Mouse (Mus musculus): Measurements from ENCODE around the gene Hoxc8. TPM values are rescaled to one million over a fixed set of nuclear protein-coding genes. Genes with fewer than 3 reads are reported as not detected.

Hoxc8 gene
- polyA plus RNA-seq, 1 experiment = not detected

GRCm38 (mm10) chr15:102953561-102953960 is 36.8 kb upstream of the Hoxc8 start:
- H3K4me1 ChIP-seq (ENCODE audit: control insufficient read depth) = no peaks in the 10 kb centered on the region
- TF ChIP-seq TAL1 (IDR thresholded peaks at IDR 0.05; ENCODE audit: low read length) (no peak), GATA1 (IDR thresholded peaks at IDR 0.05; ENCODE audit: low read length) (no peak)
- H3K4me3 ChIP-seq (replicated peaks) = no peak overlapping the region
- no peaks in the 10 kb centered on the region for H3K36me3 ChIP-seq (ENCODE audit: control insufficient read depth)
- H3K9me3 ChIP-seq (ENCODE audit: control insufficient read depth, low read length) = peaks cover 8% of the 10 kb centered on the region; the same call in 1 of the 2 replicates
- peaks cover 100% of the 10 kb centered on the region for H3K27me3 ChIP-seq (ENCODE audit: control insufficient read depth)

GRCm38 (mm10) chr15:102954192-102955006 is 36.0 kb upstream of the Hoxc8 start, which contains the start of gene Hoxc11:
Gene Hoxc11 (plus strand): TSS chr15:102954427.
- H3K36me3 ChIP-seq (ENCODE audit: control insufficient read depth) = no peaks in the 10 kb centered on the region
- peaks cover 100% of the 10 kb centered on the region for H3K27me3 ChIP-seq (ENCODE audit: control insufficient read depth)
- no peaks in the 10 kb centered on the region for H3K4me1 ChIP-seq (ENCODE audit: control insufficient read depth)
- no peak within 1 kb of the TSS for H3K4me3 ChIP-seq (replicated peaks)
- TF ChIP-seq GATA1 (IDR thresholded peaks at IDR 0.05; ENCODE audit: low read length) (no peak), TAL1 (IDR thresholded peaks at IDR 0.05; ENCODE audit: low read length) (no peak)
- peaks cover 8% of the 10 kb centered on the region; the same call in 1 of the 2 replicates for H3K9me3 ChIP-seq (ENCODE audit: control insufficient read depth, low read length)

- H3K36me3 ChIP-seq (ENCODE audit: control insufficient read depth) = no peaks in the 10 kb centered on the region
- H3K4me3 ChIP-seq (replicated peaks) = no peak overlapping the region
- H3K27me3 ChIP-seq (ENCODE audit: control insufficient read depth) = peaks cover 100% of the 10 kb centered on the region
- H3K4me1 ChIP-seq (ENCODE audit: control insufficient read depth) = no peaks in the 10 kb centered on the region
- TF ChIP-seq TAL1 (IDR thresholded peaks at IDR 0.05; ENCODE audit: low read length) (no peak), GATA1 (IDR thresholded peaks at IDR 0.05; ENCODE audit: low read length) (no peak)
- H3K9me3 ChIP-seq (ENCODE audit: control insufficient read depth, low read length) = peaks cover 8% of the 10 kb centered on the region; the same call in 1 of the 2 replicates
Observed at GRCm38 (mm10) chr15:102955007-102955382, 35.4 kb upstream of the Hoxc8 start.

GRCm38 (mm10) chr15:102955833-102956640 is 34.4 kb upstream of the Hoxc8 start:
- no peak overlapping the region for H3K4me3 ChIP-seq (replicated peaks)
- no peaks in the 10 kb centered on the region for H3K36me3 ChIP-seq (ENCODE audit: control insufficient read depth)
- no peaks in the 10 kb centered on the region for H3K4me1 ChIP-seq (ENCODE audit: control insufficient read depth)
- peaks cover 100% of the 10 kb centered on the region for H3K27me3 ChIP-seq (ENCODE audit: control insufficient read depth)
- peaks cover 8% of the 10 kb centered on the region; the same call in 1 of the 2 replicates for H3K9me3 ChIP-seq (ENCODE audit: control insufficient read depth, low read length)
- TF ChIP-seq GATA1 (IDR thresholded peaks at IDR 0.05; ENCODE audit: low read length) = no peak

GRCm38 (mm10) chr15:102956906-102957305 is 33.5 kb upstream of the Hoxc8 start:
- H3K4me3 ChIP-seq (replicated peaks) = no peak overlapping the region
- TF ChIP-seq TAL1 (IDR thresholded peaks at IDR 0.05; ENCODE audit: low read length) = no peak
- TF ChIP-seq GATA1 (IDR thresholded peaks at IDR 0.05; ENCODE audit: low read length) = no peak
- H3K36me3 ChIP-seq (ENCODE audit: control insufficient read depth) = no peaks in the 10 kb centered on the region

GRCm38 (mm10) chr15:102959663-102960191 is 30.7 kb upstream of the Hoxc8 start:
- no peaks in the 10 kb centered on the region for H3K36me3 ChIP-seq (ENCODE audit: control insufficient read depth)
- H3K27me3 ChIP-seq (ENCODE audit: control insufficient read depth) = peaks cover 100% of the 10 kb centered on the region
- H3K9me3 ChIP-seq (ENCODE audit: control insufficient read depth, low read length) = peaks cover 5% of the 10 kb centered on the region; the same call in 1 of the 2 replicates
- TF ChIP-seq GATA1 (IDR thresholded peaks at IDR 0.05; ENCODE audit: low read length) (no peak), TAL1 (IDR thresholded peaks at IDR 0.05; ENCODE audit: low read length) (no peak)
- H3K4me1 ChIP-seq (ENCODE audit: control insufficient read depth) = no peaks in the 10 kb centered on the region
- no peak overlapping the region for H3K4me3 ChIP-seq (replicated peaks)

More at GRCm38 (mm10) chr15:102956906-102957305, 33.5 kb upstream of the Hoxc8 start:
- Histone ChIP-seq H3K4me1 (ENCODE audit: control insufficient read depth) (no peaks in the 10 kb centered on the region), H3K9me3 (ENCODE audit: control insufficient read depth, low read length) (peaks cover 8% of the 10 kb centered on the region; the same call in 1 of the 2 replicates), H3K27me3 (ENCODE audit: control insufficient read depth) (peaks cover 100% of the 10 kb centered on the region)

- H3K9me3 ChIP-seq (ENCODE audit: control insufficient read depth, low read length) = peaks cover under 1% of the 10 kb centered on the region; the same call in 1 of the 2 replicates
- no peaks in the 10 kb centered on the region for H3K4me1 ChIP-seq (ENCODE audit: control insufficient read depth)
- H3K36me3 ChIP-seq (ENCODE audit: control insufficient read depth) = no peaks in the 10 kb centered on the region
- no peak overlapping the region for H3K4me3 ChIP-seq (replicated peaks)
- TF ChIP-seq GATA1 (IDR thresholded peaks at IDR 0.05; ENCODE audit: low read length) = no peak
- TF ChIP-seq TAL1 (IDR thresholded peaks at IDR 0.05; ENCODE audit: low read length) = no peak
- H3K27me3 ChIP-seq (ENCODE audit: control insufficient read depth) = peaks cover 100% of the 10 kb centered on the region
Observed at GRCm38 (mm10) chr15:102961728-102962127, 28.7 kb upstream of the Hoxc8 start.

- no peak overlapping the region for H3K4me3 ChIP-seq (replicated peaks)
- H3K36me3 ChIP-seq (ENCODE audit: control insufficient read depth) = no peaks in the 10 kb centered on the region
- peaks cover 100% of the 10 kb centered on the region for H3K27me3 ChIP-seq (ENCODE audit: control insufficient read depth)
- no peaks in the 10 kb centered on the region for H3K4me1 ChIP-seq (ENCODE audit: control insufficient read depth)
- TF ChIP-seq GATA1 (IDR thresholded peaks at IDR 0.05; ENCODE audit: low read length) (no peak), TAL1 (IDR thresholded peaks at IDR 0.05; ENCODE audit: low read length) (no peak)
- peaks cover 3% of the 10 kb centered on the region; the same call in 1 of the 2 replicates for H3K9me3 ChIP-seq (ENCODE audit: control insufficient read depth, low read length)
Observed at GRCm38 (mm10) chr15:102962492-102962891, 27.9 kb upstream of the Hoxc8 start.

All from erythroblast, embryonic 14.5 days (primary cell).